10 mouse cellular contexts compared by ENCODE assay signal in genomic region chr2:147656667-147657066, GRCm38 (mm10).
DNase-seq lines count a peak whose midpoint lies in the region; ATAC-seq and TF ChIP-seq lines count a peak whose summit lies in the region.
"Had no signal": no experiment of that assay in that cellular context is flagged by ENCODE, and none has a peak within 500 bp of the region (broad histone marks: within the 10 kb centered on the region; RNA-seq: fewer than 3 reads in every experiment).

No protein-coding gene starts in this region.

- no peaks in the 10 kb centered on the region for H3K27me3 ChIP-seq in liver, postnatal 0 days (ENCODE audit: insufficient read depth, low read length)
- H3K27me3 ChIP-seq in liver, embryonic 11.5 days (replicated peaks; ENCODE audit: control insufficient read depth, insufficient read depth, low read length), result no peaks in the 10 kb centered on the region
- H3K27me3 ChIP-seq in hindbrain, postnatal 0 days (ENCODE audit: insufficient read depth, low read length), result no peaks in the 10 kb centered on the region
- H3K27me3 ChIP-seq: midbrain, embryonic 12.5 days had no signal

- WGBS in liver, postnatal 0 days (ENCODE audit: insufficient replicate concordance), result 21% methylated on average over 1 of the region's 1 CpGs
- WGBS in liver, embryonic 11.5 days, result 24% methylated on average over 1 of the region's 1 CpGs
- WGBS in hindbrain, postnatal 0 days, result 27% methylated on average over 1 of the region's 1 CpGs

- H3K4me3 ChIP-seq in liver, postnatal 0 days (ENCODE audit: low read depth, low read length), result no peak overlapping the region
- no peak overlapping the region for H3K4me3 ChIP-seq in liver, embryonic 11.5 days (ENCODE audit: low read depth, low read length)
- H3K4me3 ChIP-seq in hindbrain, postnatal 0 days (ENCODE audit: low read length), result no peak overlapping the region
- H3K4me3 ChIP-seq: midbrain, embryonic 12.5 days had no signal

- no peaks in the 10 kb centered on the region for H3K4me1 ChIP-seq in liver, postnatal 0 days (ENCODE audit: insufficient read depth)
- no peaks in the 10 kb centered on the region for H3K4me1 ChIP-seq in liver, embryonic 11.5 days (replicated peaks; ENCODE audit: control insufficient read depth, insufficient read depth, low read length)
- H3K4me1 ChIP-seq in hindbrain, postnatal 0 days (ENCODE audit: insufficient read depth, low read length), result no peaks in the 10 kb centered on the region
- H3K4me1 ChIP-seq: midbrain, embryonic 12.5 days had no signal

- H3K27ac ChIP-seq in liver, postnatal 0 days (ENCODE audit: low read depth), result no peak overlapping the region
- no peak overlapping the region for H3K27ac ChIP-seq in liver, embryonic 11.5 days (ENCODE audit: low read depth, low read length)
- H3K27ac ChIP-seq in hindbrain, postnatal 0 days, result no peak overlapping the region
- H3K27ac ChIP-seq: midbrain, embryonic 12.5 days had no signal

- peak; percentile 48; the same call in 1 of the 2 replicates for TF ChIP-seq CTCF in liver, postnatal 0 days (IDR thresholded peaks at IDR 0.05; ENCODE audit: low read depth)
- peak; percentile 84 for TF ChIP-seq CTCF in hindbrain, postnatal 0 days (IDR thresholded peaks at IDR 0.05; ENCODE audit: low read depth)

- no peak overlapping the region for H3K4me2 ChIP-seq in liver, postnatal 0 days (ENCODE audit: low read depth, low read length)
- no peak overlapping the region for H3K4me2 ChIP-seq in liver, embryonic 11.5 days
- H3K4me2 ChIP-seq in hindbrain, postnatal 0 days (ENCODE audit: low read depth, low read length), result no peak overlapping the region
- H3K4me2 ChIP-seq: midbrain, embryonic 12.5 days had no signal

- no peak for TF ChIP-seq EP300 in liver, postnatal 0 days (IDR thresholded peaks at IDR 0.05; ENCODE audit: low read depth)

- H3K9me3 ChIP-seq in liver, postnatal 0 days (ENCODE audit: low read length), result no peaks in the 10 kb centered on the region
- H3K9me3 ChIP-seq in liver, embryonic 11.5 days (ENCODE audit: control insufficient read depth, low read length), result no peaks in the 10 kb centered on the region
- no peaks in the 10 kb centered on the region for H3K9me3 ChIP-seq in hindbrain, postnatal 0 days (ENCODE audit: low read length)
- H3K9me3 ChIP-seq: midbrain, embryonic 12.5 days had no signal

- ATAC-seq in liver, postnatal 0 days, result no peak
- no peak for ATAC-seq in liver, embryonic 11.5 days (replicated peaks; ENCODE audit: low FRiP score)
- 0 out of 2 replicates have a peak, but pooled peaks have one; percentile 56 for ATAC-seq in hindbrain, postnatal 0 days

- peak; percentile 60 to 61 for DNase-seq in cerebellum, postnatal 10 days
- DNase-seq in cerebellum, adult 11 months, result no peak
- DNase-seq in liver, postnatal 0 days, result no peak
- DNase-seq in liver, embryonic 11.5 days (ENCODE audit: low spot score), result no peak
- peak; percentile 74 for DNase-seq in hindbrain, postnatal 0 days (ENCODE audit: low spot score)
- DNase-seq in right cerebral cortex, postnatal 10 days (ENCODE audit: low spot score in 2 of 2), result peak; percentile 29 to 51
- DNase-seq in cerebellum, adult 9-10 months, result no peak
- no peak for DNase-seq in cerebellum, postnatal 36 days
- DNase-seq: heart, postnatal 36 days had no signal

- H3K36me3 ChIP-seq in liver, postnatal 0 days (replicated peaks; ENCODE audit: insufficient read depth, low read length), result no peaks in the 10 kb centered on the region
- no peaks in the 10 kb centered on the region for H3K36me3 ChIP-seq in liver, embryonic 11.5 days (ENCODE audit: control insufficient read depth, insufficient read depth, low read length)
- H3K36me3 ChIP-seq in hindbrain, postnatal 0 days (ENCODE audit: insufficient read depth, low read length), result no peaks in the 10 kb centered on the region
- H3K36me3 ChIP-seq: midbrain, embryonic 12.5 days had no signal

- H3K9ac ChIP-seq in liver, postnatal 0 days (replicated peaks), result no peak overlapping the region
- no peak overlapping the region for H3K9ac ChIP-seq in liver, embryonic 11.5 days (ENCODE audit: low read depth, low read length)
- H3K9ac ChIP-seq in hindbrain, postnatal 0 days (replicated peaks; ENCODE audit: low read length), result no peak overlapping the region
- H3K9ac ChIP-seq: midbrain, embryonic 12.5 days had no signal

Comparison
In these comparisons a context has a peak if more than half of its experiments do, and no peak if none do; other contexts are left out.
1. DNase-seq: peak in cerebellum, postnatal 10 days (2 of 2), hindbrain, postnatal 0 days (single experiment) and right cerebral cortex, postnatal 10 days (2 of 2); none in cerebellum, adult 11 months (single experiment), liver, postnatal 0 days (single experiment), liver, embryonic 11.5 days (single experiment), cerebellum, adult 9-10 months (single experiment) and cerebellum, postnatal 36 days (0 of 2).